Mouse (Mus musculus) layer of hippocampus, adult 9-10 months (tissue): ENCODE measurements around the gene Sipa1l1.
"Not testable (repeated sequence)": the region's sequence is repeated elsewhere in the genome, so short reads cannot be mapped to it uniquely, and the experiment has no call there.

Experiments
- DNase-seq: peaks from one replicate; pipeline ENCODE4 v3.0.0; 2022; ENCODE audit warnings: low spot score

The Sipa1l1 gene

DNA sequence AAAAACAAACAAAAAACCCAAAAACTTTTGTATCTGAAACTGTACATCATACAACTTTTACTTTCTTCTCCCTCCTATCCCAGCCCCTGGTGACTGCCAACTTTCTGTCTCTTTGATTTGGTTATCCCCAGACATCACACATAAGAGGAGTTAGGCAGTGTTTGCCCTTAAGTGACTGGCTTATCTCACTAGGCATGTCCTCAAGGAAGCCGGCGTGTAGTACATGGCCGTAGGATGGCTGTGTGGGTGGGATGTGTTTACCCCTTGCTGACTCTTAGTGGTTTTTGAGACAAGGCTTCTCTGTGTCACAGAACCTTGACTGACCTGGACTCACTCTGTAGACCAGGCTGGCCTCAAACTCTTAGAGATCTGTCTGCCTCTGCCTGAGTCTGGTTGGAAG, 6.6 kb downstream of the Sipa1l1 start:
- no peak for DNase-seq

DNA sequence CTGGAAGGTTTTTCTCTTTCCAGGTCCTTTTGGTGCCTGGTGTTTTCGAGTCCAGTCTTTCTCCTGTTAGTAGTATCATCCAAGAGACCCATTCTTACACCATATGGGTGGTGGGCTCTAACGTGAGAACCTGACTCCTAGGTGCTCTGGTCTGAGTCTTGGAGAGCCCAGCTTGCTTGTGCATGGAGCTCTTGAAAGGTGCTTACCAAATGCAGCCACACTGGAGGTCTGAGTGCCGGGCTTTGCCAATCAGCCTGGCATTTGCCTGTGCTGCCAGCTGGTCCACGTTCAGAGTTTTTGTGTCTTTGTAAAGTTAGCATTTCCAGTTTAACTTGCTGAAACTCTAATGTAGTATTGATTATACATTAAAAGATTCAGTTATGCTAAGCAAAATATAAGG, 9.5 kb downstream of the Sipa1l1 start:
- DNase-seq: no peak

GRCm38 (mm10) chr12:82179626-82180025, 10.5 kb downstream of the Sipa1l1 start:
- no peak for DNase-seq

- DNase-seq: not testable (repeated sequence)
Measured at GRCm38 (mm10) chr12:82186156-82186555, 17.0 kb downstream of the Sipa1l1 start.

- DNase-seq: no peak
Measured at GRCm38 (mm10) chr12:82186740-82187139, 17.6 kb downstream of the Sipa1l1 start.

DNA sequence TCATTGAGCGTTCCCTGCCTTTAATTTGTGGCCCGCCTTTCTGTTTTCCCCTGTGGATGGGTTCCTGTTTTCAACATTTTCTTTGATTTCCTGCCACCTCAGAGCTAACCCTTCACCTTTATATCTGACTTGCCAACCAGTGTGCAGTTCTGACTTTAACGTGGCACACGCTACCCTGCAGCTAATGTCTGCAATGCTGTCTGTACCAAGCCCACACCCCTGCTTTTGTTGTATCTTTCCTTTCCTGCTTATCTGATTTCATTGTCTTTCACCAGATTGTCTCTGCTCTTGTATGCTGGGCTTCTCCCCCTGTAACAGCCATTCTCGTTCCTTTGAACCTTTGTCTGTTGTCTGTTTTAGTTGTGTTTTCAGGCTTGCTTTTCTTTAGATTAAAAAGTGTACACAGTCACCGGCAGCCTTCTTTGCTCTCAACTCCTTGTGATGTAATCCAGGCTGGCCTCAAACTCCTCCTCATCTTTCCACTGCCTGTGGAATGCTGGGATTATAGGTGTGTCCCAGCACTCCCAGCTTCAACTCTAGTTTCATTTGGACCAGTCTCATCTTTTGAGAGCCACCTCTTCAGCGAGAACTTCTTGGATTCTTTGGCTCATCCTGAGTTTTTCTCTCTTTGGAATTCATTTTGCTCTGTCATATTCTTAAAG, 18.2 kb downstream of the Sipa1l1 start:
- no peak for DNase-seq

GRCm38 (mm10) chr12:82188321-82189075, 19.4 kb downstream of the Sipa1l1 start:
- no peak for DNase-seq

GRCm38 (mm10) chr12:82189076-82189675, 20.1 kb downstream of the Sipa1l1 start:
- DNase-seq: no peak

DNA sequence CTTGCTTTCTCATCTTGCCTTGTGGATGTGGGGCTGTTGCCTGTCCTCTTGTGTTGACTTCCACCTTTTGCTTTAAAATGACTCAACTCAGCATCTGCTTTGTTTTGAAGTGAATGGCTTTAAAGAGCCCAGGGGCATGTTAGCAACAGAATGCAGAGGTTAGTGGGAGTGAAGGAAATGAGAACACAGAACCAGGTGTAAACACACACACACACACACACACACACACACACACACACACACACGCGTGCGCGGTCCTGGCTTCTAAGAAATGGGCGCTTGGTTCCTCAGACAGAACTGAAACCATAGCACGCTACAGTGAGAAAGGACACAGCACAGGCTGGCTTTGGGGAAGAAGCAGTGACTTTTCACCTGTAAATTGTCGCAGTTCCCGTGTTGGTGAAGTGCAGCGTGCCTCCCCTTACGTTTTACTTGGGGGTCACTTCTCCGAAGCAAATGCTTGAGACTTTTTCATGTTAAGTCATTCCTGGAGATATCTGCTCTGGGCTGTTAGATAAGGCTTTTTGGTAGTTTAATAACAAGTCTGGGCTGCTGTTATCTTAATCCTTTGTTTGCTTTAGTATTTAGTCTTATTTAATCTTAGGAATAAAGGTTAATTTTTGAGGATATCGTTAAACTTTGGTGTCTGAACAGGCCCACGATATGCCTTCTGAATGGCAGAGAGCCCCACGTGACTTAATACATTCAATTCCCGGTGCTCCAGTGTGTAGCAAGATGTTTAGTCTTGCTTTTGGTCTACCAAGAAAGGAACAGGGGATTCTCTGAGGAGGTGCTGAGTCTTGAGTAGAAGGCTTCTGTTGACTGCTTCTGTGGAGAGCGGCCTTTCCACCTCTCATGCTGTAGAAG, 20.8 kb downstream of the Sipa1l1 start:
- DNase-seq: no peak

GRCm38 (mm10) chr12:82190582-82190965, 21.5 kb downstream of the Sipa1l1 start:
- no peak for DNase-seq

GRCm38 (mm10) chr12:82191686-82192085, 22.6 kb downstream of the Sipa1l1 start:
- DNase-seq: no peak

DNA sequence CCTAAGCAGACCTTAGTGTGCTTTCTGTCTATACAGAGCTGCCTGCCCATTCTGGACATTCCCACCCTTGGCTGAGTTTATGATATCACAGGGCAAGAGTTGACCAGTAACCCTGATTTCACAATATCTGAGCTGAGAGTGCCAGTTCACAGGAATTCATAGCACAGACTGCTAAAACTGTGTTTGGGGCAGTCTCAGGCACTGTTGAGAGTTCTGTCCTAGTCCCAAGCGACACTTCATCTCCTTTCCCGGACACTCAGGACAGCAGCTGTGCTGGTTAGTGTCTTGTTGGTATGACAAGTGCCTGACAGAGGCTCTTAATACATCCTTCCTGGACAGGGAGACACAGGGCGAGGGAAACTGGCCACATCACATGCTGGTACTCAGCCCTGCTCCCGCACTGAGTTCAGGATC, 23.5 kb downstream of the Sipa1l1 start:
- no peak for DNase-seq

DNA sequence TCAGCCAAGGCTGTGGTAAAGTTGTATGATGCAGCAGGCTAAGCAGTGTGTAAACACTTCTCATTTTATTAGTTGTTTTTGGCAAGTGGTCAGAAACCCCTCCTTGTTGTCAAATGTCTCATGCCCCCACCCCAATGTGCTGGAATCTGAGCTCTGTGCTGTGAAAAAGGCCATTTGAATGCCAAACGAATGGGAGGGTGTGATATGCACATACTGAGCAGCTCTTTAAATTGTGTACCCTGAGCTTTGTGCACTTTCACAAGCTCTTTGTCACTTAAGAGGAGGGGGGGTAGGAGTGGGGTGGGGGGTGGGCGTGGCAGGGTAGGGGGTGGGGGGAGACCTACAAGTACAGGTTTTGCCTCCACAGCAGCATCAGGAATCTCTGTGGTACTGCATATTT, 24.4 kb downstream of the Sipa1l1 start:
- no peak for DNase-seq

DNA sequence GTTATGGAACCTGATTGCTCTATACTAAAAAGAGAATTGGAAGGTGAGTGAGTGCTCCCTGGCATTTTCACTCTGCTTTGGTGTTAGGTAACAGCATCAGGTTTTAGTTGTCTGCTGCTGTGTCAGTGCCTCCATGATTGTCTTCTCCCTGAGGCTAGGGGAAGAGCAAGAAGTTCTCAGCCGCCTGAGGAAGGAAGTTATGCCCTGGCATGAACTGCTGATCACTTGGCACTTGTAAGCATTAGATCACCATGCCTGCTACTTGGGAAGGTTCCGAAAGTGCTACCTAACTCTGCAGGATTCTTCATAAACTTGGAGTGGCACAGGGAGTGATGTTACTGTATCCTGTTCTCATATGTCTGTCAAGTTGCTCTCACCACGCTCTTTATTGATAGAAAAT, 25.8 kb downstream of the Sipa1l1 start:
- DNase-seq: no peak

DNA sequence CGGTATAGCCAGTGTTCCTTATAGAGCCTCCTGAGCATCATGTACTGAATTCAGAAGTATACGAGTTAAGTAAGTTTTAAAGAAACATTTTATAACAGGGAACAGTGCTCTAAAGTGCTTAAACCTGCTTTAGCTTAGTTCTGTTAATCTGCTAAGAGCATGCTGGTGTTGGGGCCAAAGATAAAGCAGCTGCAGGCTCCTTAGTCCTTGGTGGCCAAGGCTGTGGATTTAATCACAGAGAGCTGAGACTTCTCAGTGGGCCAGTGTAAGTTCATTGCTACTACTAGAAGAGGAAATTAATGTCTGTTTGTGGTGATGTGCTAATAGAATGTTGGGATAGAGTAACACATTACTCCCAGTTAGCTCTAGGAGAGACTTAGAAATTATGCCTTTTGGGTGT, 27.1 kb downstream of the Sipa1l1 start:
- DNase-seq: no peak

GRCm38 (mm10) chr12:82196615-82197146, 27.6 kb downstream of the Sipa1l1 start:
- DNase-seq: no peak

- DNase-seq: no peak
Measured at GRCm38 (mm10) chr12:82197207-82197606, 28.1 kb downstream of the Sipa1l1 start.

DNA sequence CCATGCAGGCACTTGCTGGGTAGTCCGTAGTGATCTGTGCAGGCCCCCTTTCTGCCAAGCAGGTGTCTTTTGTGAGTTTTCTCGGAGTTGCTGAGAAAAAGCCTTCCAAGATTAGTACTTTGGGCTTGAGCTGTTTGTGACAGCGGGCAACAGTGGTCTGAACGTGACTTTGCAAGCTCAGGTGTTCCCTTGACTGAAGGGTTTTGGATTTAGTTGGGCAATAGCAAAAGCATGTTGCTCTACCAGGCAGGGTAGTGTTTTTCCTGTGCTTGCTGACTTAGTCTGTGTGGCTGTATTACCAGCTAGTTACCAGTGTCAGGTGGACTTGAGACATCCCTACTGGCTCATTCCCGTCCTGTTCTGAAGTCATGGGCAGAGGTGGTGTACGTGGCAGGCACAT, 30.2 kb downstream of the Sipa1l1 start:
- DNase-seq: no peak

DNA sequence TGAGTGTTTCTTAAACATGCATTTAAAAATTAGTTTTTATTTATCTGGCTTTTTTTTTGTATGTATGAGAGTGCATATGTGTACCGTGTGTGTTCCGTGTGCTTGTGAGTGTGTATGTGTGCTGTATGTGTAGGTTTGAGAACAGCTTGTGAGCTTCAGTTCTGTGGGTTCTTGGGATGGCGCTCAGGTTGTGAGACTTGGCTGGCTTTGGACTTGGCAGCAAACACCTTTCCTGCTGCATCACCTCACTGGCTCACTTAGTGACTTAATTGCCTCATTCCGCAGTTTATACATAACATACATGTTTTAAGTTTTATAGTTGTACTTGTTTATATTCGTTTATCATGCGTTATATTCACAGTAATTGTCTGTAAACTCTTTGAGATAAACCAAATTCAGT, 35.0 kb downstream of the Sipa1l1 start:
- no peak for DNase-seq

GRCm38 (mm10) chr12:82206857-82207647, 37.9 kb downstream of the Sipa1l1 start:
- DNase-seq: no peak

DNA sequence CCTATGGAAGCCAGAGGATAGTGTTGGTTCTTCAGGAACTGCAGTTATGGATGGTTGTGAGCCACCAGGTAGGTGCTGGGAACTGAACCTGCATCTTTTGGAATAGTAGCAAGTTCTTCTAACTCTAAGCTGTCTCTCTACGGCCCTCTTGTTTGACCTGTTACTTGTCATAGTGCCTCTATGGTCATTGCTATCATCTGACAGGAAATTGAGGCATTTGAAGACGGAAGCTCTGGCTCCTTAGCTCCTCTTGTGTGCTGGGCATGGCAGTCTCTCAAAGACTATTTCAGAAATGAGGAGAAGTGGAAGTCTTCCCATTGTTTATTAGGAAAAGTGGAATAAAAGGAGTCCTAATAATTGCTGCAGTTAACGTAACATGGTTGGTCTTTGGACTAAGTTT, 38.9 kb downstream of the Sipa1l1 start:
- no peak for DNase-seq
